Mouse (Mus musculus) MEL (cell line): ENCODE data around the gene Gm1113.

ENCODE experiments used
- BHLHE40 ChIP-seq: IDR thresholded peaks from 2 replicates; pipeline ENCODE4 v1.6.1; 2012; ENCODE audit warnings: low read depth, mild to moderate bottlenecking, inconsistent platforms, low read length, improper control_type of control experiment, borderline replicate concordance
- CHD2 ChIP-seq: IDR thresholded peaks from 2 replicates; pipeline ENCODE4 v1.6.1; 2011; ENCODE audit warnings: low read length, improper control_type of control experiment
- CTCF ChIP-seq, 3 experiments: IDR thresholded peaks in 2 of 3; conservative IDR thresholded peaks in 1 of 3; 2 replicates each; pipeline ENCODE4 v1.5.1; 2011 to 2012; ENCODE audit warnings: low read length in 3 of 3, low read depth in 2 of 3, mild to moderate bottlenecking in 2 of 3, improper control_type of control experiment in 1 of 3, inconsistent platforms in 1 of 3, mixed read lengths in 1 of 3, moderate library complexity in 1 of 3; ENCODE audit not compliant: control insufficient read depth in 1 of 3, insufficient read depth in 1 of 3, poor library complexity in 1 of 3, severe bottlenecking in 1 of 3
- ELF1 ChIP-seq: IDR thresholded peaks from 2 replicates; pipeline ENCODE4 v1.6.1; 2014; ENCODE audit warnings: low read depth, mild to moderate bottlenecking, inconsistent platforms, low read length, improper control_type of control experiment, moderate library complexity
- MAFK ChIP-seq: IDR thresholded peaks from 2 replicates; pipeline ENCODE4 v1.6.1; 2011; ENCODE audit warnings: low read depth, mild to moderate bottlenecking, low read length, improper control_type of control experiment, borderline replicate concordance
- MAZ ChIP-seq: IDR thresholded peaks from 2 replicates; pipeline ENCODE4 v1.6.1; 2012; ENCODE audit warnings: low read depth, mild to moderate bottlenecking, inconsistent platforms, low read length, improper control_type of control experiment
- POLR2A ChIP-seq, 2 experiments: IDR thresholded peaks; 2 replicates each; pipeline ENCODE4 v1.6.1; 2011 to 2012; ENCODE audit warnings: low read length in 2 of 2, mild to moderate bottlenecking in 2 of 2, control low read depth in 1 of 2, improper control_type of control experiment in 1 of 2, low read depth in 1 of 2, moderate library complexity in 1 of 2; ENCODE audit not compliant: control insufficient read depth in 1 of 2, insufficient read depth in 1 of 2, poor library complexity in 1 of 2
- POLR2AphosphoS5 ChIP-seq: IDR thresholded peaks from 2 replicates; pipeline ENCODE4 v1.6.1; 2012; ENCODE audit warnings: low read depth, borderline replicate concordance, mild to moderate bottlenecking, inconsistent platforms, low read length, moderate library complexity, mixed read lengths
- SIN3A ChIP-seq: IDR thresholded peaks from 2 replicates; pipeline ENCODE4 v1.6.1; 2012; ENCODE audit warnings: low read length, improper control_type of control experiment, inconsistent platforms
- TAL1 ChIP-seq: IDR thresholded peaks from 2 replicates; pipeline ENCODE4 v1.6.1; 2012; ENCODE audit warnings: mild to moderate bottlenecking, inconsistent platforms, low read length, moderate library complexity, mixed read lengths
- TCF12 ChIP-seq: IDR thresholded peaks from 2 replicates; pipeline ENCODE4 v1.6.1; 2014; ENCODE audit warnings: low read depth, mild to moderate bottlenecking, inconsistent platforms, low read length, improper control_type of control experiment, moderate library complexity
- UBTF ChIP-seq: IDR thresholded peaks from 2 replicates; pipeline ENCODE4 v1.6.1; 2012; ENCODE audit warnings: low read depth, mild to moderate bottlenecking, inconsistent platforms, low read length, improper control_type of control experiment, moderate library complexity, borderline replicate concordance; ENCODE audit not compliant: insufficient read depth
- USF1 ChIP-seq: IDR thresholded peaks from 2 replicates; pipeline ENCODE4 v1.6.1; 2014; ENCODE audit warnings: low read depth, mild to moderate bottlenecking, inconsistent platforms, low read length, improper control_type of control experiment, moderate library complexity
- ZNF384 ChIP-seq: IDR thresholded peaks from 2 replicates; pipeline ENCODE4 v1.6.1; 2012; ENCODE audit warnings: low read depth, mild to moderate bottlenecking, inconsistent platforms, low read length, improper control_type of control experiment

DNA sequence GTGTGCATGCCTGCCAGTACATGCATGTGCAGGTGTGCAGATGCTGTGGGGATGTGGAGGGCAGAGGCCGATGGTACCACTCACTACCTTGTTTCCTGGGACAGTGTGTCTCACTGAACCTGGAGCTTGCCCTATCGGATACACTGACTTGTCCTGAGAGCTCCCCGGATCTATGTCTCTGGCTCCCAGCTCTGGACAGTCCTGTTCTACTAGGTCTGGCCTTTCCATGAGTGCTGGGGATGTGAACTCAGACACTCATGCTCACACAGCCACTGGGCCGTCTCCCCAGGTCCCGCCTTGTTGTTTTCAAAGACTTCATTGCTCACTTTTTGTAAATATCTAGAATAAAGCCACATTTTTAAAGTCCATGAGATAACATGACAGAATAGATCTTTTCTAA lies 23.0 kb upstream of the Gm1113 start:
- TF ChIP-seq POLR2AphosphoS5 (no peak), ZNF384 (no peak), CHD2 (no peak), MAFK (no peak), POLR2A (IDR thresholded peaks at IDR 0.05; ENCODE audit: control insufficient read depth in 1 of 2, insufficient read depth in 1 of 2, low read depth in 1 of 2, low read length in 2 of 2, poor library complexity in 1 of 2) (no peak), TAL1 (no peak), SIN3A (no peak), CTCF (IDR thresholded peaks at IDR 0.05 in 2 of 3, conservative IDR thresholded peaks at IDR 0.05 in 1 of 3; ENCODE audit: control insufficient read depth in 1 of 3, insufficient read depth in 1 of 3, low read depth in 2 of 3, low read length in 3 of 3, poor library complexity in 1 of 3, severe bottlenecking in 1 of 3) (no peak), USF1 (no peak), BHLHE40 (no peak), MAZ (no peak), TCF12 (no peak), UBTF (no peak), ELF1 (no peak)
